Mouse (Mus musculus) hindbrain, embryonic 16.5 days (tissue): ENCODE measurements at regions not wholly inside any gene's neighbourhood (a gene's known extent, or its start where the extent isn't known, plus 50 kb on each side); places are given as distances from the start of the nearest gene placed in this dataset.

Experiments
- ATAC-seq: fragments of 200-750 bp; cut with Nextera tagmentation; 2 replicates; pipeline ENCODE4 v1.8.0; 2017; ENCODE audit warnings: moderate TSS enrichment, moderate library complexity
- H3K27ac ChIP-seq: fragments of 300-500 bp; sonication (generic); 2 replicates; pipeline ENCODE4 v1.5.1; 2014; ENCODE audit warnings: low read depth, mild to moderate bottlenecking, control low read depth, low read length, moderate library complexity
- H3K27me3 ChIP-seq: fragments of 300-500 bp; sonication (generic); replicated peaks from 2 replicates; pipeline ENCODE4 v1.6.1; 2014; ENCODE audit warnings: low read length; ENCODE audit not compliant: control insufficient read depth, insufficient read depth
- H3K36me3 ChIP-seq: fragments of 300-500 bp; sonication (generic); 2 replicates; pipeline ENCODE4 v1.6.1; 2014; ENCODE audit warnings: mild to moderate bottlenecking, low read length, moderate library complexity, mixed read lengths; ENCODE audit not compliant: control insufficient read depth, insufficient read depth
- H3K4me1 ChIP-seq: fragments of 300-500 bp; sonication (generic); 2 replicates; pipeline ENCODE4 v1.6.1; 2014; ENCODE audit warnings: low read depth, low read length; ENCODE audit not compliant: control insufficient read depth, insufficient read depth
- H3K4me2 ChIP-seq: fragments of 300-500 bp; sonication (generic); 2 replicates; pipeline ENCODE4 v1.6.1; 2014; ENCODE audit warnings: mild to moderate bottlenecking, low read length, control low read depth, moderate library complexity
- H3K4me3 ChIP-seq: fragments of 300-500 bp; sonication (generic); 2 replicates; pipeline ENCODE4 v1.5.1; 2014; ENCODE audit warnings: mild to moderate bottlenecking, low read length, control low read depth, moderate library complexity
- H3K9ac ChIP-seq: fragments of 300-500 bp; sonication (generic); 2 replicates; pipeline ENCODE4 v1.6.1; 2014; ENCODE audit warnings: low read depth, mild to moderate bottlenecking, control low read depth, low read length, moderate library complexity
- H3K9me3 ChIP-seq: fragments of 300-500 bp; sonication (generic); 2 replicates; pipeline ENCODE4 v1.6.1; 2014; ENCODE audit warnings: mild to moderate bottlenecking, low read length, moderate library complexity; ENCODE audit not compliant: control insufficient read depth
- WGBS: fragments of 180-500 bp; shearing (Covaris S2); extraction: QIAGEN DNeasy Blood & Tissue Kit; methylation state at CpG from one replicate; pipeline ENCODE4 v1.1.7; 2014; 5-methylcytosine and 5-hydroxymethylcytosine counted together

DNA sequence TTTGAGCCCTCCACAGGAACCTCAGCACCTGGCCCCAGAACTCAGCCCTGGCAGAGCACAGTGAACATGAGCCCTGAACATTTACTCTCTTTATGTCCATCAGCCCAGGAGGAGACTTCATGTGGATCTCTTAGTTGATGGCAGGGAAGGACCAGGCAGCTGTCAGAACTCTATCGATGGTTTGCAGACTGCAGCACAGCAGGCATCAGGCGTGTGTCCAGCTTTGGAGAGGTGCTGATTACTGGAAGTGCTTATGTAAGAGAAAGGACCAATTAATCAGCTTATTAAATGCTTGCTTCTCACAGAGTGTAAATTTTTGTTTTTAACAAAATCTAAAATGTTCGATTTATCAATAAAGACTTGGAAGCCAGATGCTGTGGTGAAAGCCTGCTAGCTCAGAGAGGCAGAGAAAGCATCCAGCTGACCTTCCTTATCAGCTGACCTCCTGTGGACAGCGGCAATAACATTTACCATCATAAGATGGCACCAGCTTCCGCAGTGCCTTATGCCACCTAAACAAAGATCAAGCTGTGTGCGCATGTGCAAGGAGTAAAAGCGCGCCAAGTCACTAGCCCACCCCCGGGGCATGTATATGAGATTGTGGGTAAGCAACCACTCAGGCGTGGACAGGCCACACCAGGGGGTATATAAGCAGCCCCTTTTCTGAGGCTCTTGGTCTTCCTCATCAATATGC is 105.8 kb downstream of the Klhl6 start:
- no peak overlapping the region; the same call in 1 of the 2 replicates for H3K9ac ChIP-seq
- H3K4me2 ChIP-seq, result peak overlapping the region; percentile 15
- H3K4me3 ChIP-seq, result no peak overlapping the region
- peak; percentile 68; the same call in 1 of the 2 replicates for ATAC-seq
- no peaks in the 10 kb centered on the region for H3K9me3 ChIP-seq
- no peaks in the 10 kb centered on the region for H3K4me1 ChIP-seq
- WGBS, result 53% methylated on average over 10 of the region's 10 CpGs
- no peak overlapping the region for H3K27ac ChIP-seq
- H3K36me3 ChIP-seq, result no peaks in the 10 kb centered on the region
- H3K27me3 ChIP-seq, result no peaks in the 10 kb centered on the region

DNA sequence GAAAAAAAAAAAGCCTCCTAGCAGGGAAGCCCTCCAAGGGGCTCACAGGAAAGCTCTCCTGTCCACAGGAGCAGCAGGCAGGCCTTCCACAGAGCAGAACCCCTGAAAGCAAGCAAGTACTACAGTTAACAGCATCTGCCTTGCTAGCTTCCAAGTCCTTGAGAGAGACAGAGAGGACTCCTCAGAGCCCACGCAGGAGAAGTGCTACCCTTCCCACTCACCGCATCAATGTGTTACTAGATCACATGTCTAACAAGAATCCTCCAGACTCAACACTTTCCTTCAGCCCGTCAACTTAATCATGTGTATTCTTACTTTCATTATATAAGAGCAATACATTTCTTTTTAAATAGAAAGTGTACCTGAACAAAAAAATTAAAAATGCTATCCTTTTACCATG is 99.9 kb downstream of the Klhl6 start:
- Histone ChIP-seq H3K9me3 (no peaks in the 10 kb centered on the region), H3K4me1 (no peaks in the 10 kb centered on the region), H3K4me3 (no peak overlapping the region), H3K36me3 (no peaks in the 10 kb centered on the region), H3K27ac (no peak overlapping the region), H3K9ac (no peak overlapping the region), H3K4me2 (no peak overlapping the region), H3K27me3 (no peaks in the 10 kb centered on the region)
- no peak for ATAC-seq
- 94% methylated on average over 3 of the region's 3 CpGs for WGBS

DNA sequence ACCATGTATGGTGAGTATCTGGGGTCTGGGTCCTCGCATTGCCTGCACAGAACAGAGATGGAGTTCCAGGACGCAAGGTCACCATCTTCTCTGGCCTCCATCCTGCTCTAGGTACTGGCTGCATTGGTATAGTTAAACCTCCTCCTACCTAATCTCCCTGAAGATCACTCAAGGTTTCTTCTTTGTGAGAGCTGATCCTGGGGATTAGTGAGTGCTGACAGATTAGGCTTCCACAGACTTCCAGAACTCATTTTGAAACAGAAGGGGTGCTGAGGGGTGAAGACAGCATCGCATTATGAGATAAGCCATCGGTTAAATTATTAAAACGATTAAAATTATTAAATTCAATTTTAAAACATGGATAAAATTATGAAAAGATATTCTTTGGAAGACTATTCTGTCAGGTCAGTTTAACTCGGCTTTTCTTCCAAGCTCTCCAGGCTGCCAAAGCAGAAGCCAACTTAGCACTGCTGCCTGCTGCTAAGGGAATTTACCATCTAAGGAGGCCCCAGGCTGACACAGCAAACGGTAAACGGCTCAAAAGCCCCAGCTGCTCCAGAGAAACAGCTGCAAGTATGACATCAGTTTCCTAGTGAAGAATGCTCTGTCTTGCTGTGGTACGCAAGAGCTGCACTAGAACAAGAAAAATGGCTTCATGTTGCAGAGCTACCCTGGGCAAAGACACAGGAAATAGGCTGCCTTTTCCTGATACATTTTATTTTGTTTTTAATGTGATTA is 98.9 kb downstream of the Klhl6 start:
- H3K27ac ChIP-seq, result peak overlapping the region; percentile 4; the same call in 1 of the 2 replicates
- H3K9ac ChIP-seq, result no peak overlapping the region
- no peaks in the 10 kb centered on the region for H3K9me3 ChIP-seq
- ATAC-seq, result peak; percentile 86
- 50% methylated on average over 9 of the region's 9 CpGs for WGBS
- H3K27me3 ChIP-seq, result no peaks in the 10 kb centered on the region
- H3K4me2 ChIP-seq, result no peak overlapping the region
- no peaks in the 10 kb centered on the region for H3K36me3 ChIP-seq
- no peak overlapping the region for H3K4me3 ChIP-seq
- H3K4me1 ChIP-seq, result no peaks in the 10 kb centered on the region

- 58% methylated on average over 6 of the region's 6 CpGs for WGBS
Observed at GRCm38 (mm10) chr16:19884535-19884934, 98.3 kb downstream of the Klhl6 start.

DNA sequence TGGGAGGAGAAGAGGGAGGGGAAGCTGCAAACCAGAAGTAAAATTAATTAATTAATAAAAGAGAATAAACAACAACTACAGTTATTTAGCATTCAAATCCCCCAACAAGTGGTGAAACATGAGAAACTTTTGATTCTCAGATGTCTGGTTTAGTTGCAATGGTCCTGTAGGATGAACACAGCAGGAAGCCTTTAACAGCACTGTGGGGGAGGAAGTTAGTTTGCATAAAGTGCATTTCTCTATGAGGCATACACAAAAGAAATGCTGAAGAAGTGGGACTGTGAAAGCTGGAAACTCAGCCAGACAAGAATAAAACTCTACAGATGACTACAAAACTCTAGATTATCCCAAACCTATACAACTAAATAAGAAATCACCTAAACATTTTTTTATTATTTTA is 96.2 kb downstream of the Klhl6 start:
- ATAC-seq, result no peak
- Histone ChIP-seq H3K4me2 (no peak overlapping the region), H3K9ac (no peak overlapping the region), H3K27ac (no peak overlapping the region), H3K4me3 (no peak overlapping the region), H3K36me3 (no peaks in the 10 kb centered on the region), H3K27me3 (no peaks in the 10 kb centered on the region), H3K9me3 (no peaks in the 10 kb centered on the region), H3K4me1 (no peaks in the 10 kb centered on the region)

More at GRCm38 (mm10) chr16:19884535-19884934, 98.3 kb downstream of the Klhl6 start:
- Histone ChIP-seq H3K4me1 (no peaks in the 10 kb centered on the region), H3K9ac (no peak overlapping the region), H3K36me3 (no peaks in the 10 kb centered on the region), H3K9me3 (no peaks in the 10 kb centered on the region), H3K27me3 (no peaks in the 10 kb centered on the region), H3K4me3 (no peak overlapping the region), H3K27ac (no peak overlapping the region), H3K4me2 (no peak overlapping the region)
- peak; percentile 42; the same call in 1 of the 2 replicates for ATAC-seq

DNA sequence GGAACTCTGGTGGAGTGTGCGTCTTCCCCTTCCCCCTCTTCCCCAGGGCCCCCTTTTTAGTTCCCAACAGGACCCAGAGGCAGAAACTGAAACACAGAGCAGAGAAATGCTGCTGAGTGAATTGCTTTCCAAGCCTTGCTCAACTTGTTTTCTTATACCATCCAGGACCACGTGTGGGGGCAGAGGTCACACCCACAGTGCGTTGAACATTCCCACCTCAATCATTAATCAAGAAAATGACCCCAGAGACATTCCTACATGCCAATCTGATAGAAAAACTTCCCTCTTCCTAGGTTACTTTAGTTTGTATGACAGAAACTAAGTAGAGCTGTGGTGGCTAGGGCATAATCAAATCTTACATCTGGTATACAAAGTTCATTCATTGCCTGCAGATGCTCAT is 93.3 kb downstream of the Klhl6 start:
- Histone ChIP-seq H3K4me1 (no peaks in the 10 kb centered on the region), H3K9me3 (no peaks in the 10 kb centered on the region), H3K27me3 (no peaks in the 10 kb centered on the region), H3K27ac (no peak overlapping the region), H3K4me2 (no peak overlapping the region), H3K36me3 (no peaks in the 10 kb centered on the region), H3K4me3 (no peak overlapping the region), H3K9ac (no peak overlapping the region)
- 64% methylated on average over 3 of the region's 3 CpGs for WGBS
- no peak for ATAC-seq

DNA sequence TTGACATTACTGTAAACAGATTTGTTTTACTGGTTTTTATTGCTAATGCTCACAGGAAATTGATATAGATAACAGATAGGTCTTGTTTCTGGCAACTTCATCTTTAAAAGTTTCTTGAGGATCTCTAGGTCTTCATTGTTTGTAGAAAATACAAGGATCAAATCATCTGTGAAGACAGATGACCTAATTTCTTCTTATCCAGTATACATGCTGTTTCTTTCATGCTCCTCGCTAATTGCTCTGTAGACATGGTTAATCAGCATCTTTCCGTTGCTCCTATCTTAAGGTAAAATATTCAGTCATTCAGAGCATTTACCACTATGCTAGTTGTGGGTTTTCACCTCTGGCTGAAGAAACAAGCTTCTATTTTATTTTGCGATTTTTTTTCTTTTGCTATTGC is 91.4 kb downstream of the Klhl6 start:
- H3K4me2 ChIP-seq, result no peak overlapping the region
- no peak overlapping the region for H3K27ac ChIP-seq
- no peaks in the 10 kb centered on the region for H3K27me3 ChIP-seq
- no peak for ATAC-seq
- H3K4me3 ChIP-seq, result no peak overlapping the region
- H3K9ac ChIP-seq, result no peak overlapping the region
- no peaks in the 10 kb centered on the region for H3K4me1 ChIP-seq
- H3K9me3 ChIP-seq, result no peaks in the 10 kb centered on the region
- WGBS, result 81% methylated on average over 3 of the region's 3 CpGs
- H3K36me3 ChIP-seq, result no peaks in the 10 kb centered on the region

GRCm38 (mm10) chr16:19894435-19894994 is 88.3 kb downstream of the Klhl6 start:
- Histone ChIP-seq H3K9me3 (no peaks in the 10 kb centered on the region), H3K4me1 (no peaks in the 10 kb centered on the region), H3K9ac (no peak overlapping the region), H3K27me3 (no peaks in the 10 kb centered on the region), H3K4me3 (no peak overlapping the region), H3K4me2 (no peak overlapping the region), H3K27ac (no peak overlapping the region), H3K36me3 (no peaks in the 10 kb centered on the region)
- ATAC-seq, result no peak
- WGBS, result 92% methylated on average over 9 of the region's 9 CpGs
